Mouse (Mus musculus) neural tube, embryonic 11.5 days (tissue): ENCODE measurements around the gene Vmn1r232. TPM values are rescaled to one million over a fixed set of nuclear protein-coding genes. Genes with fewer than 3 reads are reported as not detected.

Experiments used
- ATAC-seq: fragments of 200-750 bp; cut with Nextera tagmentation; 2 replicates; pipeline ENCODE4 v1.8.0; 2017; ENCODE audit warnings: moderate number of reproducible peaks, mild to moderate bottlenecking, moderate TSS enrichment, moderate library complexity; ENCODE audit not compliant: insufficient read depth, low FRiP score, low TSS enrichment
- DNase-seq: peaks from one replicate; pipeline ENCODE4 v3.0.0-alpha.2; 2015; ENCODE audit warnings: low spot score
- H3K27ac ChIP-seq: fragments of 300-500 bp; sonication (generic); 2 replicates; pipeline ENCODE4 v1.5.1; 2014; ENCODE audit warnings: low read depth, mild to moderate bottlenecking, low read length
- H3K27me3 ChIP-seq: fragments of 300-500 bp; sonication (generic); 2 replicates; pipeline ENCODE4 v1.6.1; 2014; ENCODE audit warnings: mild to moderate bottlenecking, low read length, mixed read lengths; ENCODE audit not compliant: control insufficient read depth, insufficient read depth
- H3K36me3 ChIP-seq: fragments of 300-500 bp; sonication (generic); 2 replicates; pipeline ENCODE4 v1.6.1; 2014; ENCODE audit warnings: mild to moderate bottlenecking, low read length, moderate library complexity, mixed read lengths; ENCODE audit not compliant: control insufficient read depth, insufficient read depth
- H3K4me1 ChIP-seq: fragments of 300-500 bp; sonication (generic); 2 replicates; pipeline ENCODE4 v1.6.1; 2014; ENCODE audit warnings: low read length, mixed read lengths; ENCODE audit not compliant: control insufficient read depth, insufficient read depth
- H3K4me2 ChIP-seq: fragments of 300-500 bp; sonication (generic); 2 replicates; pipeline ENCODE4 v1.6.1; 2014; ENCODE audit warnings: low read depth, mild to moderate bottlenecking, moderate library complexity
- H3K4me3 ChIP-seq: fragments of 300-500 bp; sonication (generic); 2 replicates; pipeline ENCODE4 v1.5.1; 2014; ENCODE audit warnings: low read depth, low read length
- H3K9ac ChIP-seq: fragments of 300-500 bp; sonication (generic); 2 replicates; pipeline ENCODE4 v1.6.1; 2014; ENCODE audit warnings: mild to moderate bottlenecking, low read length
- H3K9me3 ChIP-seq: fragments of 300-500 bp; sonication (generic); 2 replicates; pipeline ENCODE4 v1.6.1; 2016; ENCODE audit warnings: low read length; ENCODE audit not compliant: control insufficient read depth
- WGBS: fragments of 180-500 bp; shearing (Covaris S2); extraction: QIAGEN DNeasy Blood & Tissue Kit; methylation state at CpG from one replicate; pipeline ENCODE4 v1.1.7; 2014; 5-methylcytosine and 5-hydroxymethylcytosine counted together
- polyA plus RNA-seq: library from polyadenylated mRNA; unstranded; fragments of >200 nt; fragmentation: Nextera tagmentation; extraction: Ambion mirVana; gene quantifications from 2 replicates; pipeline ENCODE4 v1.2.1, GENCODE M21; 2014

Vmn1r232 gene
- polyA plus RNA-seq: not detected in 2 replicates

DNA sequence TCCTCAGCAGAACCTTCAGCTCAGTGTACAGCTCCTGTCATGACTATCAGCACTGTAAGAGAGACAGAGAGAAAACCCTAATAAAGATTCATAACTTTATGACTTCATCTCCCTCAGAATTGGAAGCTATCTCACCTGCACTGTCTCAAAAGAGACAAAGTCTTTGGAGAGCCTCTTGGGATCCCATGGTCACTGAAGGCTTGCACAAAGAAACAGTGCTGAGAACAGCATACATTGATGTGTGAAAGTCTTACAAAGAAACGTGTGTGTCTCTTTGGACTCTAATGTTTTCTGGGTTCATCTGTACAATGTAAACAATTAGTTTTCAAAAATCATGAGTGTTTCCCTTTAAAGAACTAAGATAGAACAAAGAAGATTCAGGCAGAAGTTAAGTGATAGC is at the start of gene Vmn1r232:
Gene Vmn1r232 (minus strand): TSS at position 101 of the 400 bp plus-strand sequence.
- Histone ChIP-seq H3K36me3 (no peaks in the 10 kb centered on the region), H3K9ac (no peak within 1 kb of the TSS), H3K4me1 (no peaks in the 10 kb centered on the region), H3K27ac (no peak within 1 kb of the TSS), H3K4me3 (no peak within 1 kb of the TSS), H3K9me3 (no peaks in the 10 kb centered on the region), H3K27me3 (no peaks in the 10 kb centered on the region), H3K4me2 (no peak within 1 kb of the TSS)
- no peak for ATAC-seq
- 69% methylated on average over 1 of the region's 1 CpGs for WGBS
- DNase-seq: no peak

DNA sequence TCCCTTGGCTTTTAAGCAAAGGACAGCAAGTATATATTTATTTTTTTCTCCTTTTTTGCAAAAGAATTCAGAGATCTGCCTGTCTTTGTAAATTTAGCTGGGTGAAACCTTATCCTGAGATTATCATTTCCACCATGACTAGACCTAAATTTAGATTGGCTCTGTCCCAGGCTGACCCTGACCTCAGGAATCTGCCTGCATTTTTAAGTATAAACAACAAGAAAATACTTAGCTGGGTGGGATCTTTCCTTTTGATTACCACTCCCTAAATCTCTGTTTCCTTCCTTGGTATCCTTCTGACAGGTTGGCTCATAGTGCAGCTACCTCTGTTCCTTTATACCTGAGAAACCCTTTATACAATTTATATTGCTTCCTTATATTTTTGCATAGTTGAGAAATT is 47.2 kb upstream of the Vmn1r232 start:
- Histone ChIP-seq H3K9ac (no peak overlapping the region), H3K36me3 (peaks cover 26% of the 10 kb centered on the region), H3K27ac (no peak overlapping the region), H3K9me3 (no peaks in the 10 kb centered on the region), H3K4me1 (no peaks in the 10 kb centered on the region), H3K4me2 (no peak overlapping the region), H3K27me3 (no peaks in the 10 kb centered on the region), H3K4me3 (no peak overlapping the region)
- ATAC-seq: no peak
- DNase-seq: no peak

DNA sequence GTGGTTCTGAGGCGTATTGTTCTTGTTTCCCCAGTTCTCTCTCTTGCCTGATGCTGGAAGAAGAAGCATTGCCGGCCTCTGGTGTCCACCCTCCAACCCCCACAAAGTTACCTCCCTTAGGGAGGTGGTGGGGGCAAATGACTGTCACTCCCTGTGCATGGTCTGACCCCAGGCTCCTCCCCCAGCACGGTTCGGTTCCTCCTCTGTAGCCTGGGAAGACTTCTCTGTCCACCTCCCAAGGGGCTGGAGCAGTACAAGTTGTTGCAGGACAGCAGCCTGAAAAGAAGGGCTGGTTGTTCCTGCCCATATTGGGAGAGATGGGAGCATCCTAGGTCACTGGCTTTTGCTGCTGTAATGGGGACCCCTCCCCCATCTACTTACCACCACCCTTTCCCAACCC is 45.9 kb upstream of the Vmn1r232 start:
- DNase-seq: no peak
- H3K9me3 ChIP-seq: no peaks in the 10 kb centered on the region
- 91% methylated on average over 4 of the region's 4 CpGs for WGBS
- no peaks in the 10 kb centered on the region for H3K4me1 ChIP-seq
- no peaks in the 10 kb centered on the region for H3K27me3 ChIP-seq
- no peak overlapping the region for H3K9ac ChIP-seq
- no peak for ATAC-seq
- H3K4me3 ChIP-seq: no peak overlapping the region
- H3K36me3 ChIP-seq: peaks cover 31% of the 10 kb centered on the region
- no peak overlapping the region for H3K4me2 ChIP-seq
- no peak overlapping the region for H3K27ac ChIP-seq

DNA sequence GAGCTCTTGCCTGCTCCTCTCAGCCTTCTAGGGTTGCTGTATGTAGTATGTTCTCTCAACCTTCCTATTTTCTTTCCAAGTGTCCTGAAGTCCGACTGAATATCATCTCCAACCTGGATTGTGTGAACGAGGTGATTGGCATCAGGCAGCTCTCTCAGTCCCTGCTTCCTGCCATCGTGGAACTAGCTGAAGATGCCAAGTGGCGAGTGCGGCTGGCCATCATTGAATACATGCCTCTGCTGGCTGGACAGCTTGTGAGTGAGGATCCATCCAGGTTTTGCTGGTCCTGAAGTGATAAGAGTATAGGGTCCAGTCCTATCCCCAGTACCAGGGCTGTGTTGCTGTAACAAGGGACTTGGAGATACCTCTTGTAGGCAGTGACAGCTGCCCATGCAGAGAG is 40.9 kb upstream of the Vmn1r232 start:
- Histone ChIP-seq H3K27me3 (no peaks in the 10 kb centered on the region), H3K9me3 (no peaks in the 10 kb centered on the region), H3K36me3 (peaks cover 50% of the 10 kb centered on the region), H3K27ac (no peak overlapping the region), H3K4me3 (no peak overlapping the region), H3K4me2 (no peak overlapping the region), H3K9ac (no peak overlapping the region), H3K4me1 (no peaks in the 10 kb centered on the region)
- no peak for DNase-seq
- WGBS: 90% methylated on average over 5 of the region's 5 CpGs
- no peak for ATAC-seq

DNA sequence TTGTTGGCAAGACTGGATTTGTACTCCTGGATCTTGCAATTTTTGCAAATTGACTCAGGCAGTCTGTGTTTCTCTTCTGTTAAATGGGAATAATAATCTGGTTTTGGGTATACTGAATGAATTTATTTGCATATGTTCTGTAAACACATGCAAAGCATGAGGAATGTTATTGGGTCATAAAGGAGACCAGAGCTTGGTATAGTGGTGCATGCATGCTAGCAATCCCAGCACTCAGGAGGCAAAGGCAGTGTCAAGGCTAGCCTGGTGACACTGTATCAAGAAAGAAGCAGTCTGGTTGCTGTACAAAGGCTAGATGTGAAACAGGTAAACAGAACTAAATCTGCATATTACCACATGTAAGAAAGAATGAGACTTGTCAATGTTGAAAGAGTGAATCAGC is 27.1 kb upstream of the Vmn1r232 start:
- H3K4me3 ChIP-seq: peak overlapping the region; percentile 75
- no peak overlapping the region for H3K27ac ChIP-seq
- peak overlapping the region; percentile 57 for H3K9ac ChIP-seq
- no peaks in the 10 kb centered on the region for H3K27me3 ChIP-seq
- H3K36me3 ChIP-seq: no peaks in the 10 kb centered on the region; the same call in 1 of the 2 replicates
- DNase-seq: no peak
- no peak for ATAC-seq
- no peaks in the 10 kb centered on the region for H3K9me3 ChIP-seq
- peaks cover 5% of the 10 kb centered on the region for H3K4me1 ChIP-seq
- peak overlapping the region; percentile 75 for H3K4me2 ChIP-seq

DNA sequence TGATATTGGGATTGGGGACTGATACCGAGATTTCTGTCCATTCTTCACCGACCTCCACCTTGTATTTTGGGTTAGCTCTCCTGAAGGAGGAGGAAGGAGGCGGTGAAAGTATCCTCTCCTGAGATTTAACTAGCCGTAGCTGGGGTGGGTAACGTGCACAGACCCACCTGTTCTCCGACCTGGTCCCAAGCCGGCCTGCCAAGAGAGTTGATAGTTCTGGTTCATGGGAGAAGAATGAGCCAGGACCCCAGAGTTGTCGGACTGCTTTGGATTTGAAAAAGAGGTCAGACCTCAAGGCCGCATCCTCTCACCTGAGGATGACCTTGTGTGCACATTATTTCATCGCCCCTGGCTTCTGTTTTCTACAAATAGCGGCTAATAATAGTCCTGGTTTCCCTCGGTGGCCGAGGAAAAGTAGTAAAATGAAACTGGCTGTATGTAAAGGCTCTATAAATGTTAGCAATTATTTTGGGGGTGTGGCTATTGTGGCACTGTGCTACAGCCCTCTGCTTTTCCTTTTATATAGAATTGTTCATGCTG is 26.6 kb upstream of the Vmn1r232 start:
- 2% methylated on average over 13 of the region's 13 CpGs for WGBS
- peak overlapping the region; percentile 75 for H3K4me2 ChIP-seq
- ATAC-seq (no peak), DNase-seq (no peak)
- H3K4me1 ChIP-seq: peaks cover 5% of the 10 kb centered on the region
- H3K27me3 ChIP-seq: no peaks in the 10 kb centered on the region
- H3K4me3 ChIP-seq: peak overlapping the region; percentile 75
- H3K36me3 ChIP-seq: no peaks in the 10 kb centered on the region
- H3K27ac ChIP-seq: peak overlapping the region; percentile 83
- H3K9ac ChIP-seq: peak overlapping the region; percentile 57
- H3K9me3 ChIP-seq: no peaks in the 10 kb centered on the region

DNA sequence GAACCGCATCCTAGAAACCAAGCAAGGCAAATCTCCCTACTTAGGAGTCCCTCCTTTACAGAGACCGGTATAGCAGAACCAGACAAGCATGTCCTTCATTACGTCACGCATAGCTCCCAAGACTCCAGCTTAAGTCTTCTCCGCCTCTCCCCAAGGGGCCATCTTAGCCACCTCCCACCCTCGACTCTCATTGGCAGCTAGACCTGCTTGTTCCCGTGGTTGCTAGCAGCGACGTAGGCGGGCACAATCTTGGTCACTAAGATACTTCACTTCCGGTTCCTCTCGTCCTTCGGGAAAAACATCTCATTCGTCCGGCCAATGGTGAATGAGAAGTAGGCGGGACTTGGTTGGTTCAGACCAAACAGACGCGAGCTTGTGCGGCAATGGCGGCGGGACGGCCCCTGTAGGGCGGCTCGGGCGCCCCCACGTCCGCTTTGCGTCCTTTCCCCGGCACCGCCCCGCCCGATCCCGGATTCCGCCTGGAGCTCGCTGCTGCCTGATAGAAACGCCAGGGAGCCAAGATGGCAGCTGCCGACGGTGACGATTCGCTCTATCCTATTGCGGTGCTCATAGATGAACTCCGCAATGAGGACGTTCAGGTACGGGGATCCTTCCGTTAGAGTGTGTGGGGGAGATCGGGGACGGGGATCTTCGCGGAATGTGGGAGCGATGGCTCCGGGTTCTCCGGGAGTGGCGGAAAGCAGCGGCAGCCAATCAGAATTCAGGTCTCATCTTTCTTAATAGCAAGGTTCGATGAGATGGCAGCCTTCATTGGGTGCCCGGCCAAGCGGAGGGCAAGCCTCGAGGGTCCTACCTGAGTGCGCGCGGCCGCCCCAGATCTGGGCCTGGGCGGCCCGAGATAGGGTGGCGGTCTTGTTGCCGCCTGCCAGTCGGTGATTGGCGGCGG is 25.7 kb upstream of the Vmn1r232 start, which contains the start of gene Ppp2r1a:
Gene Ppp2r1a (plus strand): TSS at position 327 of the 907 bp plus-strand sequence.
- ATAC-seq (peak; percentile 98), DNase-seq (peak; percentile 98)
- Histone ChIP-seq H3K27ac (peak within 1 kb of the TSS; percentile 83), H3K4me2 (peak within 1 kb of the TSS; percentile 75), H3K4me3 (peak within 1 kb of the TSS; percentile 75), H3K9me3 (no peaks in the 10 kb centered on the region), H3K27me3 (no peaks in the 10 kb centered on the region), H3K36me3 (no peaks in the 10 kb centered on the region), H3K9ac (peak within 1 kb of the TSS; percentile 67), H3K4me1 (peaks cover 5% of the 10 kb centered on the region)
- WGBS: under 1% methylated on average over 69 of the region's 69 CpGs

DNA sequence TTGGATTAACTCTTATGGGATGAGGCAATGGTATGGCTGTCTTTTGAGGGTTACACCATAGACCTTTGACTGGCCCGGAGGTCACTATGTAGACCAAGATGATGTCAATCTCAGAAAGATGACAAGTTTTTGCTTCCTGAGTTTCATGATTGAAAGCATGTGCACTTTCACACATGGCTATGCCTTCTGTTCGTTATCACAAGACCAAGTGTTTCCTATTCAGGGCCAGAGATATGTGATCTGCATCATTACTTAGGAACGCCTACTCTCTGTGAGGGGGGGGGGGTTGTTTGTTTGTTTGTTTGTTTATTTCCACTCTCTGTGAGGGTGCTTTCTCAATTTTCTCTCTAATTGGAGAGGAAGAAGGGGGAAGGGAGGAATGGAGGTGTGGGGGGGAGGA is 24.7 kb upstream of the Vmn1r232 start:
- DNase-seq (no peak), ATAC-seq (no peak; the same call in 1 of the 2 replicates)
- Histone ChIP-seq H3K4me2 (peak overlapping the region; percentile 42), H3K4me1 (peaks cover 5% of the 10 kb centered on the region), H3K27me3 (no peaks in the 10 kb centered on the region), H3K4me3 (peak overlapping the region; percentile 75), H3K9me3 (no peaks in the 10 kb centered on the region), H3K36me3 (no peaks in the 10 kb centered on the region), H3K9ac (peak overlapping the region; percentile 67), H3K27ac (peak overlapping the region; percentile 77; the same call in 1 of the 2 replicates)
- 58% methylated on average over 3 of the region's 3 CpGs for WGBS

DNA sequence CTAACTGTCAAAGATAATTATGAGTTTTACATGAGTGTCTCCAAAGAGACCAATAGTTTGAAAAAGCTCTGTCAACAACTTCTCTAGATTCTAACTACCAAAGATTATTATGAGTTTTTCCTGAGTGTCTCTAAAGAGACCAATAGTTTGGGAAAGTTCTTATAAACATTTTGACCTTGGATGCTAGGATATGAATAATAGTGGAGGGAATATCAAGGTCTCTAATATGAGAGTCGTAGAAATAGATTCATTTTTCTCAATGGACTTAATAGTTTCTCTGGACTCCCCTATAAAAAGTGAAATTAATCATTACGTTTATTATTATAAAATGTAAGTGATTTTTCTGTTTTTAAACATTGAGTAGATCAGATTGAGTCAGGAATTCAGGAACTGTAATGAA is 14.5 kb downstream of the Vmn1r232 start, which contains the start of gene Vmn1r231:
Gene Vmn1r231 (minus strand): TSS at position 101 of the 400 bp plus-strand sequence.
- Histone ChIP-seq H3K4me3 (no peak within 1 kb of the TSS), H3K27me3 (no peaks in the 10 kb centered on the region), H3K9ac (no peak within 1 kb of the TSS), H3K36me3 (no peaks in the 10 kb centered on the region), H3K4me1 (no peaks in the 10 kb centered on the region), H3K27ac (no peak within 1 kb of the TSS), H3K9me3 (no peaks in the 10 kb centered on the region), H3K4me2 (no peak within 1 kb of the TSS)
- ATAC-seq (no peak), DNase-seq (no peak)
- WGBS: 65% methylated on average over 2 of the region's 2 CpGs
